Mouse (Mus musculus) myocyte (in vitro differentiated cells): ENCODE results near the gene Milr1. TPM values are rescaled to one million over a fixed set of nuclear protein-coding genes. Genes with fewer than 3 reads are reported as not detected.
"Not testable (repeated sequence)": the region's sequence is repeated elsewhere in the genome, so short reads cannot be mapped to it uniquely, and the experiment has no call there.

ENCODE experiments used
- H3K27me3 ChIP-seq: one replicate; pipeline ENCODE4 v1.6.1; 2011; ENCODE audit not compliant: control insufficient read depth, insufficient read depth, insufficient read length
- H3K36me3 ChIP-seq: one replicate; pipeline ENCODE4 v1.6.1; 2011; ENCODE audit not compliant: control insufficient read depth, insufficient read depth
- H3K4me2 ChIP-seq: one replicate; pipeline ENCODE4 v1.6.1; 2011; ENCODE audit warnings: low read depth, control low read depth
- H3K4me3 ChIP-seq: one replicate; pipeline ENCODE4 v1.5.1; 2011; ENCODE audit warnings: mild to moderate bottlenecking, control low read depth, moderate library complexity
- H3K79me2 ChIP-seq: one replicate; pipeline ENCODE4 v1.6.1; 2011; ENCODE audit not compliant: control insufficient read depth, insufficient read depth
- H3ac ChIP-seq: one replicate; pipeline ENCODE4 v1.6.1; 2011; ENCODE audit not compliant: control insufficient read depth, insufficient read length
- CEBPB ChIP-seq: IDR thresholded peaks from 2 replicates; pipeline ENCODE4 v1.6.1; 2011; ENCODE audit warnings: mild to moderate bottlenecking, moderate library complexity; ENCODE audit not compliant: poor library complexity, insufficient read depth, severe bottlenecking
- E2F4 ChIP-seq: IDR thresholded peaks from one replicate; pipeline ENCODE4 v1.6.1; 2011; ENCODE audit warnings: mild to moderate bottlenecking, control low read depth, moderate library complexity; ENCODE audit not compliant: insufficient read depth
- MAX ChIP-seq: IDR thresholded peaks from one replicate; pipeline ENCODE4 v1.6.1; 2011; ENCODE audit warnings: low read depth, mild to moderate bottlenecking, control low read depth
- MYOD1 ChIP-seq, 3 experiments: IDR thresholded peaks; one replicate each; pipeline ENCODE4 v1.6.1; 2011; ENCODE audit warnings: control low read depth in 2 of 3, low read depth in 2 of 3, mild to moderate bottlenecking in 2 of 3, moderate library complexity in 1 of 3; ENCODE audit not compliant: insufficient read length in 2 of 3, control insufficient read depth in 1 of 3
- MYOG ChIP-seq, 3 experiments: IDR thresholded peaks; one replicate each; pipeline ENCODE4 v1.6.1; 2011; ENCODE audit warnings: control low read depth in 2 of 3, low read depth in 2 of 3, mild to moderate bottlenecking in 2 of 3; ENCODE audit not compliant: insufficient read length in 2 of 3, control insufficient read depth in 1 of 3, insufficient read depth in 1 of 3
- POLR2A ChIP-seq: IDR thresholded peaks from one replicate; pipeline ENCODE4 v1.6.1; 2011; ENCODE audit warnings: low read depth, mild to moderate bottlenecking, control low read depth, moderate library complexity; ENCODE audit not compliant: insufficient read length
- POLR2AphosphoS2 ChIP-seq: IDR thresholded peaks from one replicate; pipeline ENCODE4 v1.6.1; 2011; ENCODE audit warnings: low read depth, control low read depth; ENCODE audit not compliant: insufficient read length
- REST ChIP-seq: IDR thresholded peaks from one replicate; pipeline ENCODE4 v1.6.1; 2011; ENCODE audit warnings: mild to moderate bottlenecking, control low read depth, moderate library complexity; ENCODE audit not compliant: insufficient read depth, insufficient read length
- SRF ChIP-seq: IDR thresholded peaks from one replicate; pipeline ENCODE4 v1.6.1; 2011; ENCODE audit warnings: low read depth; ENCODE audit not compliant: control insufficient read depth, insufficient read length
- TCF12 ChIP-seq: IDR thresholded peaks from one replicate; pipeline ENCODE4 v1.6.1; 2011; ENCODE audit warnings: mild to moderate bottlenecking, control low read depth; ENCODE audit not compliant: poor library complexity, insufficient read depth, severe bottlenecking
- TCF3 ChIP-seq: IDR thresholded peaks from one replicate; pipeline ENCODE4 v1.6.1; 2011; ENCODE audit warnings: low read depth, control low read depth; ENCODE audit not compliant: insufficient read length
- USF1 ChIP-seq: IDR thresholded peaks from one replicate; pipeline ENCODE4 v1.6.1; 2011; ENCODE audit warnings: low read depth, mild to moderate bottlenecking, control low read depth, moderate library complexity
- polyA plus RNA-seq: library from polyadenylated mRNA; unstranded; fragments of >200 nt; fragmentation: generic; extraction: Trizol; gene quantifications from one replicate; pipeline ENCODE4 v1.2.1, GENCODE M21; 2012; ENCODE audit warnings: missing spikeins

The Milr1 gene
- polyA plus RNA-seq, 1 experiment: 7.7 TPM

- no peak overlapping the region for H3K4me3 ChIP-seq
- no peaks in the 10 kb centered on the region for H3K36me3 ChIP-seq
- no peaks in the 10 kb centered on the region for H3K79me2 ChIP-seq
- peak overlapping the region; percentile 48 for H3K4me2 ChIP-seq
- no peaks in the 10 kb centered on the region for H3K27me3 ChIP-seq
- no peak for TF ChIP-seq TCF3
- no peak for TF ChIP-seq MYOG (IDR thresholded peaks at IDR 0.05; ENCODE audit: control insufficient read depth in 1 of 3, insufficient read depth in 1 of 3, insufficient read length in 2 of 3, low read depth in 2 of 3)
- no peak for TF ChIP-seq SRF
- no peak for TF ChIP-seq USF1
- TF ChIP-seq POLR2AphosphoS2: no peak
- TF ChIP-seq CEBPB: no peak
- TF ChIP-seq MYOD1 (IDR thresholded peaks at IDR 0.05; ENCODE audit: control insufficient read depth in 1 of 3, insufficient read length in 2 of 3, low read depth in 2 of 3): no peak
- TF ChIP-seq MAX: no peak
- H3ac ChIP-seq: no peak overlapping the region
Observed at GRCm38 (mm10) chr11:106722831-106723361, 28.1 kb upstream of the Milr1 start.

GRCm38 (mm10) chr11:106723611-106724125 lies 27.4 kb upstream of the Milr1 start:
- no peak for TF ChIP-seq MAX
- TF ChIP-seq MYOD1 (IDR thresholded peaks at IDR 0.05; ENCODE audit: control insufficient read depth in 1 of 3, insufficient read length in 2 of 3, low read depth in 2 of 3): no peak
- TF ChIP-seq TCF3: no peak
- no peak for TF ChIP-seq TCF12
- TF ChIP-seq CEBPB: no peak
- no peak for TF ChIP-seq POLR2A
- TF ChIP-seq USF1: no peak
- TF ChIP-seq POLR2AphosphoS2: no peak
- no peak for TF ChIP-seq SRF
- TF ChIP-seq MYOG (IDR thresholded peaks at IDR 0.05; ENCODE audit: control insufficient read depth in 1 of 3, insufficient read depth in 1 of 3, insufficient read length in 2 of 3, low read depth in 2 of 3): no peak
- no peaks in the 10 kb centered on the region for H3K27me3 ChIP-seq
- no peak overlapping the region for H3K4me3 ChIP-seq
- H3K79me2 ChIP-seq: no peaks in the 10 kb centered on the region
- no peak overlapping the region for H3ac ChIP-seq
- H3K4me2 ChIP-seq: no peak overlapping the region
- no peaks in the 10 kb centered on the region for H3K36me3 ChIP-seq

- H3K4me3 ChIP-seq: no peak overlapping the region
- H3K27me3 ChIP-seq: no peaks in the 10 kb centered on the region
- H3K4me2 ChIP-seq: no peak overlapping the region
- H3K36me3 ChIP-seq: no peaks in the 10 kb centered on the region
- no peak overlapping the region for H3ac ChIP-seq
- TF ChIP-seq TCF12 (no peak), CEBPB (no peak), MYOD1 (IDR thresholded peaks at IDR 0.05; ENCODE audit: control insufficient read depth in 1 of 3, insufficient read length in 2 of 3, low read depth in 2 of 3) (no peak), REST (no peak), E2F4 (no peak), USF1 (no peak), MYOG (IDR thresholded peaks at IDR 0.05; ENCODE audit: control insufficient read depth in 1 of 3, insufficient read depth in 1 of 3, insufficient read length in 2 of 3, low read depth in 2 of 3) (no peak), TCF3 (no peak), MAX (no peak), POLR2AphosphoS2 (no peak), SRF (no peak), POLR2A (no peak)
- H3K79me2 ChIP-seq: no peaks in the 10 kb centered on the region
Observed at GRCm38 (mm10) chr11:106724176-106724915, 26.7 kb upstream of the Milr1 start.

- H3K4me3 ChIP-seq, H3K4me2 ChIP-seq, H3K36me3 ChIP-seq, H3K27me3 ChIP-seq, H3K79me2 ChIP-seq, H3ac ChIP-seq: not testable (repeated sequence)
Observed at GRCm38 (mm10) chr11:106724916-106725235, 26.1 kb upstream of the Milr1 start.

- TF ChIP-seq REST: no peak
- TF ChIP-seq CEBPB: no peak
- TF ChIP-seq MYOG (IDR thresholded peaks at IDR 0.05; ENCODE audit: control insufficient read depth in 1 of 3, insufficient read depth in 1 of 3, insufficient read length in 2 of 3, low read depth in 2 of 3): no peak
- TF ChIP-seq TCF12: no peak
- no peak for TF ChIP-seq POLR2A
- no peak for TF ChIP-seq TCF3
- TF ChIP-seq E2F4: no peak
- no peak for TF ChIP-seq MAX
- TF ChIP-seq MYOD1 (IDR thresholded peaks at IDR 0.05; ENCODE audit: control insufficient read depth in 1 of 3, insufficient read length in 2 of 3, low read depth in 2 of 3): no peak
- no peak for TF ChIP-seq USF1
- no peak for TF ChIP-seq SRF
- TF ChIP-seq POLR2AphosphoS2: no peak
Observed at GRCm38 (mm10) chr11:106727967-106728366, 23.1 kb upstream of the Milr1 start.

More at GRCm38 (mm10) chr11:106727967-106728366, 23.1 kb upstream of the Milr1 start:
- Histone ChIP-seq H3K4me2 (no peak overlapping the region), H3K36me3 (no peaks in the 10 kb centered on the region), H3K27me3 (no peaks in the 10 kb centered on the region), H3K4me3 (no peak overlapping the region), H3ac (no peak overlapping the region), H3K79me2 (no peaks in the 10 kb centered on the region)
